Mouse (Mus musculus): ENCODE data around the gene Ddx41. TPM values are rescaled to one million over a fixed set of nuclear protein-coding genes. Genes with fewer than 3 reads are reported as not detected.

Ddx41 gene
- total RNA-seq, 2 experiments from 2014 or later: 17.5 to 18.2 TPM

DNA sequence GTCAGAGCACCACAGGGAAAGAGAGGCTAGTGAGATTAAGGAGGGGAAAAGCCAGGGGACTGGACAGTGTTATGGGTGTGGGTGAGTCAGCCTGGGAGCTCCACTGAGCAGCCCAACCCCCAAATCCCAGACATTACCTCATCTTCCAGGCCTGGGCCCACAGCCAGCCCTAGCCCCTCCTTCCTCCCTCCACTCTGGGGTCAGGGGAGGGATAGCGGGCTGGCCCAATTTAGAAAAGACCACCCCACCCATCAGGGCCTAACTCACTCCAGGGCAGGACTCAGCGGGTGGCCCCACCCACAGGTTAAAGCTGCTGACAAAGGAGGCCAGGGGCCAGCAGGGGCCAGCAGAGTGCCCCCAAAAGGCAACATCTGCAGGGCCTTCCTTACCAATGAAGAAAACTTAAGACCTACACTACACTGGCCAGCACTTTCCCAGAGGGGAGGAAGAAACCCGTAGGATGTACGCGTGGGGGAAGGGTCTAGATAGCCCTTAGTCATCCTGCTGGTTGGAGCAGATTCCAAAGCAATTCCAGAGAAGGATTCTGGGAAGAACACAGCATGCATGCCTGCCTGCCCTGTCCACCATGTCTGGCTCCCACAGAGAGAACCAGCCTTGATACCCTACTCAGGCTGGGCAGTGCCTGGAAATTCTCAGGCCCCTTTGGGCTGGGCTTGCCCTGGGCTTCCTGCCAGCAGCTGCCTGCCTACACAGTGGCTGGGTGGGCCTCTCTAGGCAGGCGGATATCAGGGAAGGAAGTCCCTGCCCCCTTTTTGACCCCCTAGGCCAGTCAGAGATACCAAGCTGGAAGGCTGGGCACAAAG is 25.6 kb downstream of the Ddx41 start:
- DNase-seq: peak; percentile 93 to 94
- intact Hi-C loops (cut with DNase I): no loop called here

- intact Hi-C loops (cut with DNase I): no loop called here
- DNase-seq: no peak
Measured at GRCm38 (mm10) chr13:55510332-55510667, 26.2 kb downstream of the Ddx41 start.

GRCm38 (mm10) chr13:55508531-55508930 is 27.9 kb downstream of the Ddx41 start:
- no peak for DNase-seq
- intact Hi-C loops (cut with DNase I): no loop called here

- DNase-seq: no peak
- intact Hi-C loops (cut with DNase I): no loop called here
Measured at GRCm38 (mm10) chr13:55507877-55508276, 28.6 kb downstream of the Ddx41 start.

GRCm38 (mm10) chr13:55506697-55507096 is 29.8 kb downstream of the Ddx41 start:
- no peak for DNase-seq
- intact Hi-C loops (cut with DNase I): no loop called here

DNA sequence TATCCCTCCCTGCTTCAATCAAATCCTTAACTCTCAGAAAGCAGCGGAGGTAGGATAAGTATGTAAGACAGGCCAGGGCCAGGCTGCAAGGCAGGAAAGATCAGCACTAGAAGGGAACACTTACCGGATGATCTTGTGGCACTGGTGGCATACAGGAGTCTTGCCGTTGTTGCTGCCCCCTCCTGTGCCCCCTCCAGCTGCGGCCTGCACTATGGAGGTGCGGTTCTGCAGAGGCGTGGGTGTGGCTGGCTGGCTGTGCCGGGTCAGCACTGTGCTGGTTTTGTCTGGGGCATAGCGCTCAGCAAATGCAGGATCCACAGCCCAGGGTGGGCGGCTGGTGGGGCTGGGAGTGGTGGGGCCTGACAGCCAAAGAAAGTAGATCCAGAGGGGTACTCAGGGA is 30.6 kb downstream of the Ddx41 start:
- DNase-seq: no peak
- intact Hi-C loops (cut with DNase I): loop anchor here (2.0 kb wide), 1 partner anchor 17 kb away; the partner anchor contains the start of gene Dbn1

DNA sequence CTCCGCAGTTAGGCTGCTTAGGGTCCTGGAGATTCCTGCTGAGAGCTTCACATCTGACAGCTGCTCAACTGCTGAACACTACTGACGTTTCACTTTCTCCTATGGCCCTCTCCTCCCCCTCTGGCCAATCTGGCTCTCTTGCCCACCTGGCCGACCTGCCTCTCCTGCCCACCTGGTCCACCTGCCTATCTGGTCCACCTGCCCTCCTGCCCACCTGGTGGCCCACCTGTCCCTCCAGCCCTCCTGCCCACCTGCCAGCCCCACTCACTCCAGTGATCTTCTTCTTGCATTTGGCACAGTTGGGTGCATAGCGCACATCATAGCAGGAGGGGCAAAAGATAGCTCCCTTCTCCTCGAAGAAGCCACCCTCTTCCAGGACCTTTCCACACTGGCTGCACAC is 32.1 kb downstream of the Ddx41 start:
- intact Hi-C loops (cut with DNase I): loop anchor here (2.0 kb wide), 1 partner anchor 16 kb away; the partner anchor contains the start of gene Dbn1
- DNase-seq: no peak

DNA sequence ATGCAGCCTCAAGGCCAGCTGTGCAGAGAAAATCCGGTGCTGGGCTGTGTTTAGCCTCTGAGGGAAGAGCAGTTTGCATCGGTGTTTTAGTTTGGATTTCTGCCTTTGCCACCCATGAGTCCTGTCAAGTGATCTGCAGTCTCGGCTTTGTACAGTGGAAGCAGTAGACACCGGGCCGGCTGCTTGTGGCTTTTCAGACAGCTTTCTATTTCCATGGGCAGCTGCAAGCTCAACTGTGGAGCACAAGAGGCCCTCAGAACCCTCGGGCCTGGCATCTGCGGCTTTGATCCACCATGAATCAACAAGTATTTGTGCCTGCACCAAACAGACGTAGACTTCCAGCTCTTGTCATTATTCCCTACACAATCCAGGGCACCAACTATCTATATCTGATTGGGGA is 34.1 kb downstream of the Ddx41 start:
- DNase-seq: no peak
- intact Hi-C loops (cut with DNase I): no loop called here

GRCm38 (mm10) chr13:55500575-55500974 is 35.9 kb downstream of the Ddx41 start:
- intact Hi-C loops (cut with DNase I): no loop called here
- DNase-seq: no peak

- intact Hi-C loops (cut with DNase I): no loop called here
- DNase-seq: no peak
Measured at GRCm38 (mm10) chr13:55498906-55499305, 37.6 kb downstream of the Ddx41 start.

GRCm38 (mm10) chr13:55496661-55497060 is 39.8 kb downstream of the Ddx41 start:
- intact Hi-C loops (cut with DNase I): no loop called here
- DNase-seq: no peak

- intact Hi-C loops (cut with DNase I): no loop called here
Measured at GRCm38 (mm10) chr13:55495702-55496101, 40.8 kb downstream of the Ddx41 start.

DNA sequence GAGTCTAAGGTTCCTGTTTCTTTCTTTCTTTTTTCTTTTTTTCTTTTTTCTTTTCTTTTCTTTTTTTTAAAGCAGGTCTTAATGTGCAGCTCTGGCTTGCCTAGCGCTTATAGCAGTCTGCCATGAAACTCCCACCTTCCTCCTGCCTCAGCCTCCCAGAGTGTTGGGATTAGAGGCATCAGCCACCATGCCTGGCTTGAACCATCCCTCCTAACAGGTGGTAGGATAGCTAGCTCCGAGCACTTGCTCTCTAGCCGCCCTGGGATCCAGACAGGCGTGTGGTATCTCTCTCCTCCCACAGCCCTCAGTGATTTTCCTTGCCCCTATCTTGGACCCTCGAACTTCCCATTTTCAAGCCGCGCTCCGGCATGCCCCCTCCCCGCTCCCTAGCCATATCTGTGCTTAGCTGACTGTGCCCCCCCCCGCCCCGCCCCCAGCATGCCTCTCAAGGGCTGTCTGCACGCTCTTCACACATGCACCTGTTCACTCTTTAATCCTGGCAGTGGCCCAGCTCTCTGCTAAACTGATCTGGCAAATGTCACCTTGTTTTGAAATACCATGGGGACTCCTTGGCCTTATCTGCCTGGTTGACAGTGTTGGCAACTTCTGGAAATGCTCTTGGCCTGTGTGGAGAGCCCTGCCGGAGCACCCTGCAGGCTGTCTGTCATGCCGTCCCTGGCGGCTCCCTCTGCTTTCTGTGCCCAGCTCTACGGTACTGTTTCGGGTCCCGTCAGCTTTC is 41.4 kb downstream of the Ddx41 start:
- DNase-seq: peak; percentile 85 to 86
- intact Hi-C loops (cut with DNase I): no loop called here

More at GRCm38 (mm10) chr13:55495702-55496101, 40.8 kb downstream of the Ddx41 start:
- no peak for DNase-seq

- intact Hi-C loops (cut with DNase I): no loop called here
- DNase-seq: no peak
Measured at GRCm38 (mm10) chr13:55494257-55494656, 42.2 kb downstream of the Ddx41 start.

- intact Hi-C loops (cut with DNase I): loop anchor here (2.0 kb wide), 1 partner anchor 17 kb away; no protein-coding TSS in a partner anchor
- peak; percentile 58 for DNase-seq
Measured at GRCm38 (mm10) chr13:55487578-55488498, 48.6 kb downstream of the Ddx41 start, which contains the start of gene Dbn1. TSS of gene Dbn1 (minus strand) at chr13:55488111.

DNA sequence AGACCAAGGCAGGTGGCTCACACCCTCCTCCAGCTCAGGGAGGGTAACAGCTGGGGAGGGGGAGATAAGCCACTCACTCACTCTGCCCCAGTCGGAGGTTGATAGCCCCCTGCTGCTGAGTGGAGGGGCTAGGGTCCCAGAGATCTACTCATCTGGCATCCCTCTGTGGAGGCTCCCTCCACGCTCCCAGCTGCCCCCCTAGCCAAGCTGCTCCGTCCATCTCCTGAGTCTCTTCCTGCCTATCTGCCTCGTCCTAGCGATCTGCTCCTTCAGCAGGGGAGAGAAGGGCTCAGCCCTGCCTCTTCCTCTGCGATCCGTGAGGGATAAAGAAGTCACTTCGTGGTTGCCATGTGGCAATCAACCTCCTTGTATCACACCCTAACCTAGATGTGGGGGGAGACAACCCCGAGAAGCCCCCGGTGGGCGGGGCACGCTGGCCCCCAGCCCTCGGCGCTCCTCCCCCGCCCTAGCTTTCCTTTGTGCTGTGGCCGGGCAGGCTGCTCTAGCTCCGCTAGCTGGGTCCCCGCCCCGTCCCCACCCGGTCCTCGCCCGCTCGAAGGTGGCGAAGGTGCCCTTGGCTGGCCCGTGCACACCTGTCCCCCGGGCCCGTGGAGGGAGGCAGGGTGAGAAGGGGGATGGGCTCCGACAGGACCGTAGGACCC is 49.4 kb downstream of the Ddx41 start:
- intact Hi-C loops (cut with DNase I): no loop called here
- DNase-seq: peak; percentile 49 to 56

- DNase-seq: peak; percentile 45 to 59
- intact Hi-C loops (cut with DNase I): no loop called here
Measured at GRCm38 (mm10) chr13:55486029-55486794, 50.2 kb downstream of the Ddx41 start.

- intact Hi-C loops (cut with DNase I): no loop called here
- DNase-seq: no peak
Measured at GRCm38 (mm10) chr13:55484520-55485088, 51.9 kb downstream of the Ddx41 start.

- intact Hi-C loops (cut with DNase I): no loop called here
- DNase-seq: no peak
Measured at GRCm38 (mm10) chr13:55483593-55483992, 52.9 kb downstream of the Ddx41 start.
